Mouse (Mus musculus) testis, adult 2 months (tissue): ENCODE measurements around the gene Wdr37.

Experiments used
- CTCF ChIP-seq: fragments of 200-500 bp; IDR thresholded peaks from 2 replicates; pipeline ENCODE4 v1.5.1; 2012; ENCODE audit warnings: low read depth, mild to moderate bottlenecking, inconsistent platforms, low read length, moderate library complexity; ENCODE audit not compliant: control insufficient read depth, insufficient read depth, insufficient replicate concordance
- POLR2A ChIP-seq: fragments of 200-500 bp; IDR thresholded peaks from 2 replicates; pipeline ENCODE4 v1.6.1; 2012; ENCODE audit warnings: low read depth, mild to moderate bottlenecking, inconsistent platforms, low read length, moderate library complexity; ENCODE audit not compliant: control insufficient read depth

GRCm38 (mm10) chr13:8886185-8886560 lies 14.5 kb upstream of the Wdr37 start:
- TF ChIP-seq CTCF, result no peak
- TF ChIP-seq POLR2A, result no peak
